Mouse (Mus musculus): Measurements from ENCODE around the gene Napsa.

Gene Napsa

GRCm38 (mm10) chr7:44572213-44572701, at the start of gene Napsa:
Napsa (plus strand) TSS chr7:44572380.
- DNase-seq: peak; percentile 68 to 69

DNA sequence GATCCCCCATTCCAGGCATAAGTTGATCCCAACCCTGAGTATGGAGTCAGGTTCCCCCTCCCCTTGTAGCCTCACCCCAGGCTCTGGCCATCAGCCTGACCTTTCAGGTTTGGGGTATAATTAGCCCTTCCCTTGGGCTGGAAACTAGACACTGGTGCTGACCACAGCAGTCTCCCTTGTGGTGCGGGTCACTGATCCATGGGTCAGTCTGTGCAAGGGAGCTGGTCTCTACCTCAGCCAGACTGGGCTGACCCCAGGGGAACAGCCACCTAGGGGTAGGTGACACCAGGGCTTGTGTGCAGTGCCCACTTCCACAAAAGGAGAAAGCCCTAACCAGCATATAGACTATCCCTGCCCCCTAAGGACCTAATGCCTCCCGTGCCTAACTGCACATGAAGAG, 49.1 kb upstream of the Napsa start:
- DNase-seq: no peak

- peak; percentile 34 to 41 for DNase-seq
Measured at GRCm38 (mm10) chr7:44524502-44524901, 47.7 kb upstream of the Napsa start, which contains the start of gene Mybpc2. Mybpc2 (minus strand) TSS chr7:44524656.

- peak; percentile 90 to 92 for DNase-seq
Measured at GRCm38 (mm10) chr7:44525126-44525832, 46.9 kb upstream of the Napsa start.

- DNase-seq: no peak
Measured at GRCm38 (mm10) chr7:44526414-44527154, 45.6 kb upstream of the Napsa start.

DNA sequence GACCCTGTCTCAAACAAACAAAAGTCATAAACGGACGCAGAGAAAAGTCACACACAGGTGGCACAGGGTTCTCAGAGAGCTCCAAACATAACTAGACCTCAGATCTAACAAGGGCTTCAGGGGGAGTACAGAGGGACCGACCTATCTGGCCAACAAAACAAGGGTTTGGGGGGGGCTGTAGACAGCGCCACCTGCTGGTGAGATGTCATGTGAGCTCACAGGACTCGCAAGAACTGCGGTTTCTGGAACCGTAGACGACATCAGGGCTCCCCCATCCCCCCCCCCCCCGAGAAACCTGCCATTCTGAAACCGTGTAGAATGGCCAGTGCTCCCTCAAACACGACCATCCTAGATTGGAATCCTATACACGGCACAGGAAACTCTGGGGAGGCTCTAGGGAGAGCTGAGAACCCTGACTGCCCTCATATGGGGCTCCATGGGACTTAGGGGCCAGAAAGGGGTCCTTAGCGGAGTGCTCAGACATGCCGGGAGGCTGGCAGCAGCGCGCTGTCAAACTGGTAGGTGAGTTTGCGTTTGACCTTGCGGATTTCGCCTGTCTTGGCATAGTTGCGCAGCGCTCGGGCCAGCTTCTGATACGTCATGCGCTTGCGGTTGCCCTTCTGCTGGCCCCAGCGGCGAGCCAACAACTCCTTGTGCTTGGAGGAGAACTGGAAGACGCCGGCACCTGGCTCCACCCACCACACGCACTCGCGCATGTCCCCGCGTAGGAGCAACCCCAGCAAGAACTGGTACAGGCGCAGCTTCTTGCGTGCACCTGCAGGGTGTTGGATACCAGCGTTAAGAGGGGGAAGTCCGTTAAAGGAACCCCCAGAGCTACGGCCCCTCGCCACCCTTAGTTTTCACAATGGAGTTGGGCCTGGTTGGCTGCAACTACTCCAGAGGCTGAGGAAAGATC, 44.4 kb upstream of the Napsa start:
- DNase-seq: peak; percentile 85

DNA sequence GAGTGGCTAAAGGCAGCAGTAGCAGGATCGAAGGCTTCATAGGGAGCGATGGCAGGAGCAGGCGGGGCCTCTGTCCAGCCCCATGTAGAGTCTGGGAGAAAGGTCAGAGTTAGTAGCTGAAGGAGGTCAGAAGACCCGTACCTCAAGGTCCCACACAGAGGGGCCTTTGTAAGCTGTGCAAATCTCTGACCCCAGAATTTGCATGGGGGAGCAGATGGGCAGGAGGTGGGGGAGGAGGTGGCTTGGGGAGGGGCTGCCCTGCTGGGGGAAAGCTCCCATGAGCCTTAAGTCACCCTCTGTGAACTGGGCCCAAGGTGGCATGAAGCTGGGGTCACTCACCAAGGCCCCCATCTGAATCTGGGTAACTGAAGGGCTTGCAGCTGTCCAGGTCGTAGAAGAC, 42.7 kb upstream of the Napsa start:
- no peak for DNase-seq

GRCm38 (mm10) chr7:44530507-44530906, 41.7 kb upstream of the Napsa start:
- no peak for DNase-seq

DNA sequence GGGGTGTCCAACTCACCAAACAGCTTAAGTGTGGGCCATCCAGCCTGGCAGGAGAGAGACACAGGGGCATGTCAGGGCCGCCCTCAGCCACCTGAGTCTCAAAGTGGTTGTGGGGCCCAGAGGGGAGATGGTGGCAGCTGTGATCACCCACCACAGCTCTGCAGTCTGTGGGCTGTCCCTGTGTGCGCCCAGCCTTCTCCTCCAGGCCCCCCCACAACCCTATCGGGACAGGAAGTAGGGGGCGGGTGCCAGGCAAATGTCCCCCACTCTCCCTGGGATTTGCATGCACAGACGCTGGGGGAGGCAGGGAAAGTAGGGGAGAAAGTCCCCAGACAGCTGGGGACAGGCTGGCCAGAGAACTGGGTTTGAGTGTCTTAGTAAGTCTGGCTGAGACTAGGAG, 41.0 kb upstream of the Napsa start:
- DNase-seq: no peak

DNA sequence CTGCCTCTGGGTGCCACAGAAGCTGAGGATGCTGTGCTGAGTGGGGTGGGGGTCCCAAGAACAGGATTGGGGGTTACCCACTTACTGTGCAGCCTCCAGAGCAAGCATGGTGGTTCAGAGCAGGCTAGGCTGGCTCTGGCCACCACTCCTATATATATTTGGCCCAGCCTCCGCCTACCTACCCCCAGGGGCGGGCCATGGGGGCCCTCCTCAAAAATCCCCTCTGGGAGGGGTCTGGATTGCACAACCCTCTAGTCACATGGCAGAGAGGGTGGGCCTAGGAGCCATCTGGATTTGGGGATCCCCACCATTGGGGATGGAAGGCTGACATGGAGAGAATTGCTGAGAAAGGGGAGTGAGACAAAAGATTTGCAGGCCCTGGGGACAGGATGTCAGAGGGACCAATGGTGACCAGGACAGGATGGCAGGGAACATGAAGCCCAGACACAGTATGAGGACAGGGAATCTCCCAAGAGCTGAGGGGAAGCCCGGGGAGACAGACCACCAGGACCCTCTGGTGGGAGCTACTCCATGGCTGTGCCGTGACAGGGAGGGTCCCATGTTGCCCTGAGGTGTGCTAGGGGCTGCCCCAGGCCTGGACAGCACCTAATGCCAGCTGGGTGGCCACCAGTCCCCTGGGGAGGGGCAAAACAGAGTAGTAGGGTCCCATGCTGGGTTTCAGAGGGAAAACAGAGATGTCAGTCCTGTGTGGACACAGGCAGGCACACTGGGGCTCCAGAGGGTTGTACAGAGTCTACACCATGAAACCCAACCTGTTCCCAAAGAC, 40.0 kb upstream of the Napsa start, which contains the start of gene Spib:
Gene Spib (minus strand): TSS at position 126 of the 787 bp plus-strand sequence.
- DNase-seq: no peak

GRCm38 (mm10) chr7:44532918-44533745, 39.0 kb upstream of the Napsa start:
- no peak for DNase-seq

DNA sequence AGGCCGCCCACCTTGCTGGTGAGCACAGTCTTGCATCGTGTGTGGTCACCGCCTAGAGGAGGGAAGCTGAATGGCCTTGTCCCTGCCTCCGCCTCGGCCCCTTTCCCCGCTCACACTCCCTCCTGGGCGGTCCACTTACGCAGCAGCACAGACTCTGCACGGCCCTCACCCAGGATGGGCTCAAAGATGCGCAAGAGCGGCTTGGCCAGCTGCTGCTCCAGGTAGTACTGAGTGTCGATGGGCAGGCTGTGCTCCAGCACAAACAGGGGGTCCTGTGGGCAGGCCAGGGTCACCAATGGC, 38.5 kb upstream of the Napsa start:
- DNase-seq: no peak

DNA sequence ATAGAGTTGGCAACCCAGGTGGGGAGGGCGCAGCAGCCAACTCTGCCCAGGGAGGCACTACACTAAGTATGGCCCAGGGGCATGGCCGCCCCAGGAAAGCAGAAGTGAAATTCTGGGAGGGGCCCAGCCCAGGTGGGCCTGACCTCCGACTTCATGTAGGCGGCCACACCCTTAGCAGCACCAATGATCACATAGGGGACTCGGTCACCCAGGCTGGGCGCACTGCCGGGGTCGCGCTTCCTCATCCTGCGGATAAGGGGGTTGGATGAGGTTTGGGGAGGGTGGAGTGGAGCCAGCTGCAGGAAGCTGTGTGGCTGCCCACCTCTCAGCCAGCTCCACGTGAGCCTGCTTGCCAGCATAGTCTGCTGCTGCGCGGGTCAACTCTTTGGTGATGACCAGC, 37.9 kb upstream of the Napsa start:
- DNase-seq: no peak

DNA sequence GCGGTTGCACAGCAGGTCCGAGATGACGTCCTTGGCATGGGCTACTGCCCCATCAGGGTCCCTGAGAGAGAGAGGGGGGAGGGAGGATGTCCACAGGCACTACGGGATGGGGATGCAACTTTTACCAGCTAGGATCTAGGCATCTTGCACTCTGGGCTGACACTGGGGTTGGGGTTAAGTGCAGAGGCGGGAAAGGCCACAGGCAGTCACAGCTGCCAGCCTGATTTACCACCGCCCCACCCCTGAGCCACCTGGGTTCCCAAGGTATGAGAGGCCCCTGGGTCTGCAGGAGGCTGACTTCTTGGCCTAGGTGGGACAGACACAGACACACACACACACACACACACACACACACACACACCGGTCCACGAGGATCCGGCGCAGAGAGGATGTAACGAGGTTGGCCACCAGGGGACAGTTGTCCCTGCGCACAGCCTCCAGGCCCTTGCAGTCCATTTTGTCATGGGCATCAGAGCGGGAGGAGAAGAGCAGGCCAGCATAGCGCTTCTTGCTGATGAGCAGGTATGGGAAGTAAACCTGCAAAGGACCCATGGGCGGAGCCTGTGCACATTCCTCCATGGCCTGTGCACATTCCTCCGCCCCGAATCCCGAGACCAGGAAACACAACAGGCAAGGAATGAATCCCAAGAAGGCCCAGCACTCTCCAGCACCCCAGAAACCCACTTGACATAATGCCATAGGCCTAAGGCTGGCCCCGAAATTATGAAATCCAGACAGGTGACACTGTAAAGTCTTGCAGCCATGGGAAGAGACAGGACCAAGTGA, 37.3 kb upstream of the Napsa start:
- DNase-seq: no peak

DNA sequence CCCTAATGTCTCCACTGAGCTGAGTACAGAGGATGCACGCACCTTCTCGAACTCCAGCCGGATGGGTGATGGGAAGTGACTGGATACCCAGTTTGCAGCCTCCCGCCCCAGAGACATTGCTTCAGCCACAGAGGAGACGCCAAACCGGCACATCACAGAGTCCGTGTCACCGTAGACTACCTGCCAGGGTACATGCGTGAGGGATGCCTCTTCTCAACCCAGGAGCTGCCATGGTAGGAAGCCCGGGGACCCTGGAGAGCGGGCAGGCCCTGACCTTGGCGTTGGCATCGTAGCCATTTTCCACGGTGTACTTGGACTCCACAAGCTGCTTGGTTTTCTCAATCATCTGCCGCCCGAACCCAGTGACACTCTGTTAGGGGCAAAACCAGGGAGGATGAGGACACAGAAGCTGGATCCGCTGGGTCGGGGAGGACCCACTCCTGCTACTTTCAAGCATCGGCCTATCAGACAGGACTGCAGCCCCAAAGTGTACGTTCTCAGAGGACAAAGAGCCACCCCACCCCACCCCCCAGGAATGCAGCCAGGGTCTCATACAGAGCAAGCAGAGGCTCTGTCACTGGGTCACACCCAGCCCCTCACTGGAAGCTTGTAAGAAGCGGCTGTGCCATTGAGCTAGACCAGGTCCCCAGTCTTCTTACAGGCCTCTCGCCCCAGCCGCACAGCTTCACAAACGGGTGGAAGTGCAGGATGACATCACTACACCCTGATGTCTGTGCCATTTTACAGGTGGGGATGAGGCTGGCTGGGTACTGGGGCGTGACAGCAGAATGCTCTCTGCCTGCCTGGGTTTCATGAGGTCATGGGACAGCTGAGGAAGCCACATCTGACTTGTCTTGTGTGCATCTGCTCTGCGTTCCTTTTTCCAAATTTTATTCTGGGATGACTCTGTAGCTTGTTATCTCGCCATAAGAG, 36.3 kb upstream of the Napsa start:
- DNase-seq: no peak

DNA sequence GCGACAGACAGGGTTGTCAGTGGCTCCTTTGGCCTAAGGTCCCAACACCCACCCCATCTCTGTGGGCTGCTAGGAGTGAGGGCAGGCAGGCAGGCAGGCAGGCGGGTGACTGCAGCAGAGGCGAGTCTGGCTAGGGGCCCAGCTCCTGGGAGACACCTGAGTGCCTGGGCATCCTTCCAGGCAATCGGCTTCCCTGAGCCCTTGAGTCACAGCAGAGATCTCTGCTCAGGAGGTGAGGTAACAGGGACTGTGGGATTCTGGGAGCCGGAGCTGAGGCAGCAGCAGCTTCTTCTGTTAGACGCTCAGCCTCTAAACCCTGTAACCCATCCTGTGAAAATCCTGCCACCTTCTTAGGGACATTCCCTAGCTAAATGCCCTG, 35.6 kb upstream of the Napsa start:
- DNase-seq: peak; percentile 51 to 52

- DNase-seq: no peak
Measured at GRCm38 (mm10) chr7:44537009-44537408, 35.2 kb upstream of the Napsa start.

DNA sequence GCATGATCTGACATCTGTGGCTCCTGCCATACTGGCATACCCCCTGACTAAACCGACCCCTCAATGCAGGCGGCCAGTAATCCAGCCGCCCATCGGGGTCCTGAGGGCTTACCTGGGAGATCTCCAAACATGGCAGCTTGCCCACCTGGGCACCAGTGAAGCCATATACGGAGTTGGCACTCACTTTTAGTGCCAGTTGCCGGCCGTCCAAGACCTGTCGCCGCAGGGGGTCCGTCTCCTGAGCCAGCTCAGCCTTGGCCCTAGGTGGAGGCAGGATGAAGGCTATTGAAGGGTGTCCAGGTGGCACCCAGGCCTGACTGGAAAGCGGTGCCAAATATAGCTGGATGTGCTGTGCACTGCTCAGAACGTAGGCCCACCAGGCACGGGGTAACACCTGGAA, 34.7 kb upstream of the Napsa start:
- no peak for DNase-seq

Data from kidney, adult 8-10 months (tissue).